Mouse (Mus musculus) CH12.LX (cell line): Measurements from ENCODE around the gene Mier3. TPM values are rescaled to one million over a fixed set of nuclear protein-coding genes. Genes with fewer than 3 reads are reported as not detected.

Source experiments
- DNase-seq: peaks from one replicate; pipeline ENCODE4 v3.0.0-alpha.2; 2013; ENCODE audit errors: extremely low read depth
- H3K27ac ChIP-seq: 2 replicates; pipeline ENCODE4 v1.5.1; 2012; ENCODE audit warnings: low read depth, mild to moderate bottlenecking, control low read depth, moderate library complexity; ENCODE audit not compliant: insufficient read depth
- H3K27me3 ChIP-seq: replicated peaks from 2 replicates; pipeline ENCODE3; 2012; ENCODE audit warnings: inconsistent platforms
- H3K36me3 ChIP-seq, 2 experiments: replicated peaks in 1 of 2; 2 replicates each; pipeline versions ENCODE3 to v1.6.1; 2012; ENCODE audit warnings: inconsistent platforms in 1 of 2, low read length in 1 of 2, mild to moderate bottlenecking in 1 of 2, mixed read lengths in 1 of 2, moderate library complexity in 1 of 2; ENCODE audit not compliant: control insufficient read depth in 1 of 2, insufficient read depth in 1 of 2
- H3K4me1 ChIP-seq, 2 experiments: 2 replicates each; pipeline ENCODE4 v1.6.1; 2012; ENCODE audit warnings: inconsistent platforms in 1 of 2, moderate library complexity in 1 of 2; ENCODE audit not compliant: insufficient read depth in 2 of 2, control insufficient read depth in 1 of 2
- H3K4me2 ChIP-seq: 2 replicates; pipeline ENCODE4 v1.6.1; 2012; ENCODE audit warnings: low read depth, mild to moderate bottlenecking, control low read depth; ENCODE audit not compliant: poor library complexity, insufficient read depth, severe bottlenecking
- H3K4me3 ChIP-seq, 3 experiments: fragments of 150-350 bp in 1 of 3; sonication (generic) in 1 of 3; replicated peaks in 1 of 3; 2 replicates each; pipeline versions ENCODE3 to v1.5.1; 2011 to 2012; ENCODE audit warnings: low read depth in 2 of 3, low read length in 2 of 3, mild to moderate bottlenecking in 2 of 3, moderate library complexity in 2 of 3, control low read depth in 1 of 3, improper control_type of control experiment in 1 of 3, inconsistent platforms in 1 of 3, mixed read lengths in 1 of 3; ENCODE audit not compliant: poor library complexity in 1 of 3
- H3K79me2 ChIP-seq: replicated peaks from 2 replicates; pipeline ENCODE4 v1.6.1; 2012; ENCODE audit warnings: mild to moderate bottlenecking, moderate library complexity; ENCODE audit not compliant: control insufficient read depth, poor library complexity, insufficient read depth, severe bottlenecking; ENCODE audit errors: extremely low read depth
- H3K9ac ChIP-seq: 2 replicates; pipeline ENCODE4 v1.6.1; 2012; ENCODE audit warnings: low read depth, mild to moderate bottlenecking, control low read depth, moderate library complexity; ENCODE audit not compliant: insufficient read depth
- H3K9me3 ChIP-seq: replicated peaks from 2 replicates; pipeline ENCODE3; 2012; ENCODE audit warnings: low read length, inconsistent platforms, mixed read lengths
- CHD1 ChIP-seq: IDR thresholded peaks from 2 replicates; pipeline ENCODE4 v1.6.1; 2012; ENCODE audit warnings: low read depth, low read length, improper control_type of control experiment, inconsistent platforms
- CHD2 ChIP-seq: IDR thresholded peaks from 2 replicates; pipeline ENCODE4 v1.6.1; 2011; ENCODE audit warnings: low read length, improper control_type of control experiment
- ELF1 ChIP-seq: IDR thresholded peaks from 2 replicates; pipeline ENCODE4 v1.6.1; 2014; ENCODE audit warnings: low read depth, mild to moderate bottlenecking, inconsistent platforms, low read length, improper control_type of control experiment
- EP300 ChIP-seq: IDR thresholded peaks from 2 replicates; pipeline ENCODE4 v1.6.1; 2011; ENCODE audit warnings: low read length, improper control_type of control experiment
- ETS1 ChIP-seq: conservative IDR thresholded peaks from 2 replicates; pipeline ENCODE4 v1.6.1; 2012; ENCODE audit warnings: low read depth, mild to moderate bottlenecking, inconsistent platforms, low read length, improper control_type of control experiment, moderate library complexity
- IRF4 ChIP-seq: IDR thresholded peaks from 2 replicates; pipeline ENCODE4 v1.6.1; 2014; ENCODE audit warnings: low read depth, mild to moderate bottlenecking, inconsistent platforms, low read length, improper control_type of control experiment
- JUND ChIP-seq: conservative IDR thresholded peaks from 2 replicates; pipeline ENCODE4 v1.6.1; 2011; ENCODE audit warnings: low read depth, low read length, improper control_type of control experiment
- MEF2A ChIP-seq: IDR thresholded peaks from 2 replicates; pipeline ENCODE4 v1.6.1; 2014; ENCODE audit warnings: low read depth, mild to moderate bottlenecking, inconsistent platforms, low read length, improper control_type of control experiment, borderline replicate concordance
- MXI1 ChIP-seq: IDR thresholded peaks from 2 replicates; pipeline ENCODE4 v1.6.1; 2011; ENCODE audit warnings: mild to moderate bottlenecking, low read depth, low read length, improper control_type of control experiment
- NELFE ChIP-seq: IDR thresholded peaks from 2 replicates; pipeline ENCODE4 v1.6.1; 2011; ENCODE audit warnings: low read depth, low read length, improper control_type of control experiment
- POLR2A ChIP-seq: IDR thresholded peaks from 2 replicates; pipeline ENCODE4 v1.6.1; 2011; ENCODE audit warnings: low read depth, mild to moderate bottlenecking, improper control_type of control experiment, low read length
- RAD21 ChIP-seq: IDR thresholded peaks from 2 replicates; pipeline ENCODE4 v1.6.1; 2011; ENCODE audit warnings: low read depth, mild to moderate bottlenecking, low read length, improper control_type of control experiment, moderate library complexity
- RCOR1 ChIP-seq: conservative IDR thresholded peaks from 2 replicates; pipeline ENCODE4 v1.6.1; 2012; ENCODE audit warnings: low read depth, mild to moderate bottlenecking, inconsistent platforms, low read length, improper control_type of control experiment
- SIN3A ChIP-seq: IDR thresholded peaks from 2 replicates; pipeline ENCODE4 v1.6.1; 2012; ENCODE audit warnings: low read length, improper control_type of control experiment, inconsistent platforms
- SMC3 ChIP-seq: IDR thresholded peaks from 2 replicates; pipeline ENCODE4 v1.6.1; 2011; ENCODE audit warnings: low read depth, low read length, improper control_type of control experiment
- TCF12 ChIP-seq: IDR thresholded peaks from 2 replicates; pipeline ENCODE4 v1.6.1; 2014; ENCODE audit warnings: low read depth, mild to moderate bottlenecking, inconsistent platforms, low read length, improper control_type of control experiment
- USF1 ChIP-seq: IDR thresholded peaks from 2 replicates; pipeline ENCODE4 v1.6.1; 2014; ENCODE audit warnings: low read depth, mild to moderate bottlenecking, inconsistent platforms, low read length, improper control_type of control experiment
- ZMIZ1 ChIP-seq: IDR thresholded peaks from 2 replicates; pipeline ENCODE4 v1.6.1; 2012; ENCODE audit warnings: low read depth, mild to moderate bottlenecking, inconsistent platforms, low read length, improper control_type of control experiment
- dilution Hi-C: fragments of 300-500 bp; cut with MboI; formaldehyde crosslinking; loops from 2 replicates; pipeline ENCODE4 v1.14.3; 2020; ENCODE audit warnings: low sequenced_read_pairs; ENCODE audit not compliant: extremely low pct_unique_long_range_greater_than_20kb, extremely low pct_ligation_motif_present
- in situ Hi-C: fragments of 300-500 bp; cut with MboI; formaldehyde crosslinking; loops from 3 replicates; pipeline ENCODE4 v1.14.3; 2019; ENCODE audit warnings: low sequenced_read_pairs, low pct_ligation_motif_present, low pct_unique_long_range_greater_than_20kb, mixed read lengths
- polyA plus RNA-seq: library from polyadenylated mRNA; unstranded; fragments of >175 nt; gene quantifications from 2 replicates; pipeline ENCODE4 v1.2.1, GENCODE M21; 2012; ENCODE audit warnings: low read depth; ENCODE audit not compliant: insufficient read length
- total RNA-seq, 2 experiments: library from RNA; depleted of rRNA; stranded (reverse); fragments of 300-350 nt in 1 of 2; fragments of >200 nt in 1 of 2; gene quantifications; 2 replicates each; pipeline ENCODE4 v1.2.3; 2012 to 2014

The Mier3 gene
- total and polyA plus RNA-seq, 3 experiments: 3.3 to 7.3 (median 7.0) TPM

- Histone ChIP-seq H3K4me2 (no peak overlapping the region), H3K4me3 (no peak overlapping the region), H3K79me2 (no peaks in the 10 kb centered on the region), H3K27me3 (no peaks in the 10 kb centered on the region), H3K27ac (no peak overlapping the region), H3K36me3 (peaks cover 84 to 95% of the 10 kb centered on the region in 2 experiments), H3K4me1 (peaks cover 0 to 15% of the 10 kb centered on the region in 2 experiments; a peak in 3 of 4 replicates), H3K9ac (no peak overlapping the region), H3K9me3 (no peaks in the 10 kb centered on the region)
- TF ChIP-seq RAD21 (no peak), TCF12 (no peak), ETS1 (no peak)
- DNase-seq: no peak
- dilution Hi-C loops (no loop called here), in situ Hi-C loops (no loop called here)
Observed at GRCm38 (mm10) chr13:111753321-111753720, 72.5 kb downstream of the Mier3 start.

GRCm38 (mm10) chr13:111755377-111755776, 74.6 kb downstream of the Mier3 start:
- Histone ChIP-seq H3K4me2 (no peak overlapping the region), H3K79me2 (no peaks in the 10 kb centered on the region), H3K4me3 (no peak overlapping the region), H3K9ac (no peak overlapping the region), H3K27me3 (no peaks in the 10 kb centered on the region), H3K27ac (no peak overlapping the region), H3K36me3 (peaks cover 82 to 95% of the 10 kb centered on the region in 2 experiments), H3K9me3 (no peaks in the 10 kb centered on the region), H3K4me1 (no peaks in the 10 kb centered on the region)
- dilution Hi-C loops (no loop called here), in situ Hi-C loops (no loop called here)
- no peak for TF ChIP-seq MEF2A
- no peak for TF ChIP-seq RCOR1
- TF ChIP-seq CHD1: no peak
- no peak for TF ChIP-seq TCF12
- no peak for TF ChIP-seq USF1
- no peak for TF ChIP-seq MXI1
- TF ChIP-seq POLR2A: no peak
- TF ChIP-seq ELF1: no peak
- TF ChIP-seq IRF4: no peak
- TF ChIP-seq EP300: no peak
- TF ChIP-seq SMC3: no peak
- no peak for TF ChIP-seq JUND
- no peak for DNase-seq

- no peak for TF ChIP-seq NELFE
- no peak for TF ChIP-seq SIN3A
- TF ChIP-seq CHD2: no peak
- TF ChIP-seq USF1: no peak
- no peak for TF ChIP-seq ZMIZ1
- peaks cover 83 to 95% of the 10 kb centered on the region in 2 experiments for H3K36me3 ChIP-seq
- H3K4me1 ChIP-seq: no peaks in the 10 kb centered on the region
- in situ Hi-C loops: no loop called here
- H3K27me3 ChIP-seq: no peaks in the 10 kb centered on the region
- no peak overlapping the region for H3K4me2 ChIP-seq
- no peaks in the 10 kb centered on the region for H3K79me2 ChIP-seq
- dilution Hi-C loops: no loop called here
- no peak overlapping the region for H3K27ac ChIP-seq
- H3K9ac ChIP-seq: no peak overlapping the region
- no peak overlapping the region for H3K4me3 ChIP-seq
- H3K9me3 ChIP-seq: no peaks in the 10 kb centered on the region
- no peak for DNase-seq
Observed at GRCm38 (mm10) chr13:111755937-111756336, 75.2 kb downstream of the Mier3 start.
